Mouse (Mus musculus): ENCODE data around the gene Esr2.
"Not testable (repeated sequence)": the region's sequence is repeated elsewhere in the genome, so short reads cannot be mapped to it uniquely, and the experiment has no call there.

Gene Esr2

DNA sequence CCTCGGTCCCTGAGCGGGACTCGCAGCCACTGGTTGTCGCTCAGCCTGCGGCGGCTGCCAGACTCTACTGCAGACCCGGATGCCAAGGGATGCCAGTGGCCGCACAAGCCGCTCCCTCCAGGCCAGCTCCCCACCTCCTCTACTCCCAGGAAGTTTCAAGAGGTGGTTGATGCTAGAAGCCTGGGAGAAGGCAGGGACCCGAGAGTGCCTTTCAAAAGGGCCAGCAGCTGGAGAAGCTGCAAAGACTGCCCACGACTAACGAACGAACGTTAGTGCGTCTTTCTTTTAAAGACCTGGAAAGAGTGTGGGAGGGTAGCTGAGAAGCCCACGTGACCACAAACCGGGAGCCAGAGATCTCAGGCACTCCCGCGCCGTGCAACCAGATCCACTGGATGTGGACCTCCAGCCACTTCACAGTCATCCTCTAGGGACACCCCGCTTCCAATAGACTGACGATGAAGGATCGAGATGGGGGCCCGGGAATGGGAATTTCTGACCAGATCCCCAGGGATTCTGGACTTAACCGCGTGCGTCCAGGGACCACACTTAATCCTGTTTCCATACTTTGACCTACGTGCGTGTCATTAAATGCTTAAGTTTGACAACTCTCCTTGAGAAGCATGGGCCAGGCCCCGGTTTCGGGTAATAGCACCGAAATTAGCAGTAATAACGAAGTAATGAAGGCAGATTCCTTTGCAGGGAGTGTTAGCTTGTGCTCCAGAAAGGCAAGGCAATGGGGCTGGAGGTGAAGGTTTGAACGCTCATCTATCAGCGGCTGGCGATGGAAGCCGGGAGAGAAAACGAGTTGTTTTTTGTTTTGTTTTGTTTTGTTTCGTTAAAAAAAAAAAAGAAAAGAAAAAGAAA lies at the start of gene Esr2:
Gene Esr2 (minus strand): TSS at position 260 of the 864 bp plus-strand sequence.
- no peak for DNase-seq (ENCODE audit: low read depth)

DNA sequence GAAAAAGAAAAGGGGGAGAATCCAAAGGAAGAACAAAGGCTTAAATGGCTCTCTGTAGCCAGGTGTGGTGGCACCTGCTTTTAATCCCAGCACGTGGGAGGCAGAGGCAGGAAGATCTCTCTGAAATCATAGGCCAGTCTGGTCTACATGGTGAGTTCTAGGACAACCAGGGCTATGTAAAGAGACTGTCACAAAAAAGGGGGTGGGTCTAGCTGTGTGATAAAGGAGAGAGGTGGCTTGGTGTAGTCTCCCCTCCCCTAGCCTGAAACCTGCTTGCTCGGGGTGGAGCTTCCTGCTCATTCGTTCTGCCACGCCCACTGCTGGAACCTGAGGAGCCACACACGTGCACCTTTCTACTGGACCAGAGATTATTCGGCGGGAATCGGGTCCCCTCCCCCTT lies 45.0 kb upstream of the Esr2 start:
- DNase-seq (ENCODE audit: low read depth), result not testable (repeated sequence)

GRCm38 (mm10) chr12:76216716-76217115 lies 39.7 kb upstream of the Esr2 start:
- DNase-seq (ENCODE audit: low read depth), result no peak

- DNase-seq (ENCODE audit: low read depth), result no peak
These were observed 38.1 kb upstream of the Esr2 start for GRCm38 (mm10) chr12:76215121-76215520.

DNA sequence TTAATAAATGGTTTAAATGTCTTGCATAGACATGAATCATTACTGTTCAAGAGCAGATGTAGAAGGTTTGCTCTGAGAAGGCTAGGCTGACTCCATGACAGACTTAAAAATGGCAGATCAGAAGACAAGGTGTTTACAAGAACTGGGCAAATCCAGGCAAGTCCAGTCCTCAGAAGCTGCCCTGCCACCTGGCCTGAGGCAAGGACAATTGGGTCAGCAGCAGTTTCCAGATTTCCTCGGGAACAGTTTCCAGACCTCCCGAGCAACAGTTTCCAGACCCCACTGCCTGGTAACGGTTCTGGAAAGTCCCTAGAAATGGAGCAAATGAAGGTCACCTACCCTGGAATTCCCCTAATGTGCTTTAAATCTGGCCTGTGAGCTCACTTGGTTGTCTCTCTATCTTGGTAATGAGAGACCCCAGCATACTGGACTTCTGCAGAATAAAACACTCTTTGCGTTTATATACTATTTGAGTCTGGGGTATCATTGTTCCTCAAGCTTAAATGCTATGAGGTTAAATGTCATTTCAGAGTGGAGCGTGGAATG lies 32.4 kb upstream of the Esr2 start:
- DNase-seq (ENCODE audit: low read depth), result no peak

DNA sequence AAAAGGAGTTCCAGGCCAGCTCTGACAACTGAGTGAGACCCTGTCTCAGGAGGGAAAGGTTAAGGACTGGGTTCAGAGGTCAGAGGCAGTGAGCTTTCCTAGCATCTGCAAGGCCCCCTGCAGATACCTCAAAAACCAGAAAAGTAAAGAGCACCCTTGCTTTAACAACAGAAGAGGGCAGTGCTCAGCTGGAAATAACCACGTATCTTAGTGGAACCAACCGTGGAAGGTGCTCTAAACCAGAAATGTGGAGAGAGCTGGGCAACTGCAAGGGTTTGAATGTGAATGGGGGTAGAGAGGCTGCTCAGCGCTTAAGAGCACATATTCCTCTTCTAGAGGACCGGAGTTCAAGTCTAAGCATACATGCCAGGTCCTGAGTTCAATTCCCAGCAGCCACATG lies 23.3 kb upstream of the Esr2 start:
- no peak for DNase-seq (ENCODE audit: low read depth)

- DNase-seq (ENCODE audit: low read depth), result no peak
These were observed 20.0 kb upstream of the Esr2 start for GRCm38 (mm10) chr12:76197071-76197470.

DNA sequence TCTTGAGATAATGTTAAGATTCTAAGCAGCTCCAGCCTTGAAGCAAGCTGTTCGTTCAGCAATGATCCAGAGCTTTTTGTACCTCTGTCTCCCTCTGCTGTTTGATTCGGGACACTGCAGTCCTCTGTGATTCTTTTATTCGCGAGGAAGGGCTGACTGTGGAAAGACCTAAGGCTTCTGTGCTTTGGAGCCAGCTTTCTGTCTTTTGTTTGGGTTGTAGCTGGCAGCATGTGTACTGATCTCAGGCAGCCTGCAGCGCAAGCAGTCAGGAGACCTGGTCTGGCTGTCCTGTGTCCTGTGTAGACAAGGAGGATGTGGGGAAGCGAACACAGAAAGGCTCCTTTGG lies 19.6 kb upstream of the Esr2 start:
- DNase-seq (ENCODE audit: low read depth), result peak; percentile 74

DNA sequence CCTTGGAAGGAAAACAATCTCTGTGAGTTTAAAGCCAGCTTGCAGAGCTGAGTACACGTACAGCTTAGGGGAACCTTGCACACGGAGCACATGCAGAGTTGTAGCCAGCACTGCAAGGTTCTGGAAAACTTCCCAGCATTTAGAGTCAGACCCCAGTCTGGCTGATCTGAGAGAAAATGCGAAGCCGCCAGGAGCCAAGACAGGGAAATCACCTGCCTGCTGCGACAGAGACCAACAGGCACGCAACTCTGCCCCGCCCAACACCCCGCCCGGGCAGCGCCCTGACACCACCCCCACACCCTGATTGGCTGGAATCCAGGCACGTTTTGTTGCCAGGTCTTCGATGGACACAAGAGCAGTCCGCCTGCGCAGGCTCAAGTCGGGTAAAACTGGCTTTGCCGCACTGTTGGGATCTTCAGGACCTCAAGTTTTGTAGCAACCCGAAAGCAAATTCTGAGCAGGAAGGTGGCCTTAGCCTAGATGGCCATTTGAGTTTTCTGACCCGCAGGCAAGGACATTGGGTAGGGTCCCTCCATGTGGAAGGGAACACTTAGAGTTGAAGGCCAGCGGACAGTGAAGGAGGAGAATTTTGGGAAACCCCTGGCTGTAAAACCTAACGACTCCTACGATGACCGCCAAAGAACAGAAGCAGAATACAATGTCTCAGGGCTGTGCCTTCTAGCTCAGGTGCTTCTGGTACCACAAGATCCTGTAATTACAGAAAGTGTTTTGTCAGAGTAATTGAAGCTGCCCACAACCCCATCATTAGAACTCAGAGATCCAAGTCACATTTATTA lies 19.1 kb upstream of the Esr2 start:
- DNase-seq (ENCODE audit: low read depth), result peak; percentile 65

DNA sequence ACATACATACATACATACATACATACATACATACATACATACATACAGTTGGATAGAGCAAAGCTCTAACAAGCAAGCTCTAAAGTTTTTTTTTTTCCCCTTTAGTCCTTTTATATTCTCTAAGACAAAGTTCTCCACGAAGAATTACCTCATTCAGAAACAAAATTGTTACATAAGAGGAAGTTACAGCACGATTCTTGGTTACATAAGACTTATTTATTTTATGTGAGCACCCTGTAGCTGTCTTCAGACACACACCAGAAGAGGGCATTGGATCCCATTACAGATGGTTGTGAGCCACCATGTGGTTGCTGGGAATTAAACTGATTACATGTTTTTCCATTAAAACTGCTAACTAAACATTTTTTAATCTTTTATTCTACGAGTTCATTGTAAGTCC lies 17.5 kb upstream of the Esr2 start:
- DNase-seq (ENCODE audit: low read depth), result no peak

DNA sequence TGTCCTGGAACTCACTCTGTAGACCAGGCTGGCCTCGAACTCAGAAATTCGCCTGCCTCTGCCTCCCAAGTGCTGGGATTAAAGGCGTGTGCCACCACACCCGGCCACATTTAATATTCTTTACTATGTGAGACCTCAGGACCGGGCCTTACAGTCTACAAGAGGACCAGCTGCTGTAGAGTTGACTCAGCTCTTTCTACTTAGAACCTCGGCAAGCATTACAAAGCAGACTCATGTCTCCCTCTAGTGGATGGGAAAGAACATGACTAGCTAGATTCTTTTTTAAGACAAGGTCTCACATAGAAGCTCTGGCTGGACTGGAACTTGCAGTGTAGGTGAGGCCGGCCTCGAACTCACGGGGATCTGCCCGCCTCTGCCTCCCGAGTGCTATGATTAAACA lies 13.9 kb upstream of the Esr2 start:
- peak; percentile 52 for DNase-seq (ENCODE audit: low read depth)

DNA sequence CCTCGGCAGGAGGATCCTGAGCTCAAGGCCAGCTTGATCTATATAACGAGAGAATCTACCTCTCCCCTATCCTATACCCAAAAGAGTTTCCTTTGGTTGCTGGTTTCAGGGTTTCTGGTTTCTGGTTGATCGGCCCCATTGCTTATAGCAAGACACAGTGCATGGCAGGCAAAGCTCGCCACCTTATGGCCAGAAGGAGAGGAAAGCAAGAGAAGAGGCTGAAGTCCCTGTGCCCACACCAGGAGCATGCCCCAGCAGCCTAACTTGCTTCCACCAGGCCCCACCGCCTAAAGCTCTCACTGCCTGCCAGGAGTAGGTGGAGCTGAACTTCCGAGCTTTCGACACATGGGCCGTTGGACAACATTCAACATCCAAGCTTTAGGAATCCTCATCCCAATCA lies 10.8 kb upstream of the Esr2 start:
- DNase-seq (ENCODE audit: low read depth), result no peak

DNA sequence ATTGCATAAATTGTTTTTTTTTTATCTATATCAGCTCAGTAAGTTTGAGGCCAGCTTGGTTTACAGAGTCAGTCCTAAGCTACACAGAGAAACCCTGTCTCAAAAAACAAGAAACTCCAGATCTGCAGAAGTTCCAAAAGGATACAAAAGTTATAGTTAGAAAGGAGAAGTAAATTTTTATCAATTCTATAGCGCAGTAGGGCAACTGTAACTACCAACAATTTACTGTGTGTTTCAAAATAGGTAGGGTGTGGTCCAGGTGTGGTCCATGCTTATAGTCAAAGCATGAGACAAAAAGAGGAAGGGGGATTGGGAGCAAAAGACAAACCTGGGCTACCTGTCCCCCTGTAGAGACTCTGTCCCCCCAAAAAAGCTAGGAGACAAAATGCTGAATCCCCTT lies 9.4 kb upstream of the Esr2 start:
- DNase-seq (ENCODE audit: low read depth), result no peak

DNA sequence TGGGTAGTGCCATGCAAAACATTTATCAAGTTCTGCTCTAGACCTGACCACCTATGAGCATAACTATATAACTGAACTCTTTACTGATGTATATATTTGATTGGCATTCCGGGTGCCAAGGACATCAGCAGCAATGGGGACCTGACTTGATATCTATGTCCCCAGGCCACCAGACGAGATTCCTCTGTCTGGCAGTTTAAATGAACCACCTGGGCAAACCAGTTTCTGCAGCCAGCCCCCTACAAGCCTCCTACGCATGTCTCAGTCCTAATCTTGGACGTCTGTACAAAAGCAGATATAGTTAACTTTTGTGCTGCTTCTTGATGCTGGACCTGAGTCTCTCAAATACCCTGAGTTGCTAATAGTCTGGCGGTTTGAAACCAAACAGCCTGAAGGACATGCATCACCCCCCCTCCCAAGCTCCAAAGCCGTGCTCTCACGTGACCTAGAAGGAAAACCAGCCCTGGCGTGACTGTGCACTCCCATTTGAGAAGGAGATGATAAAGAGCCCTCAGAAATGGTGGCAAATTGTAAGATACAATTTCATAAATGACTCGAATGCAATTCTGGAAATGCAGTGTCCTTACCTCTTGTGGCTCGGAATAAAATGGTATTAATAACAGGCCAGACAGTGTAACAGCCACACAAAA lies 8.2 kb upstream of the Esr2 start:
- DNase-seq (ENCODE audit: low read depth), result no peak

DNA sequence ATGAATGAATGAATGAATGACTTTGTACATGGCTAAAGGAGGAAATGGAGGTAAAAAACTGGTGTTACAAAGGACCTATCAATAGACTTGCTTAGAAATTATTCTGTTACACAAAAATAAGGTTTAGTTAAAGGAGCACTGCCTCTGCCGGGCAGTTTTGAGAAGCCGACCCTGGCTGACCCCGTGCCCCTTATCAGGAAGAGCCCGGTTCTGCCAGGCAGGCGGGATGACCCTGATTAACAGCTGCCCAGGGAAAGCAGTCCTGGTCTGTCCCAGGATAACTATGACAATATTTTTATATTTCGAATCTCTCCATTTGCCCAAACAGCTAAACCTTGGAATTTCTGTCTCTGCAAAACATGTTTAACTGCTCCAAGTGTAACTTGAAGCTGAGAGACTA lies 7.2 kb upstream of the Esr2 start:
- no peak for DNase-seq (ENCODE audit: low read depth)

- DNase-seq (ENCODE audit: low read depth), result no peak
These were observed 5.8 kb upstream of the Esr2 start for GRCm38 (mm10) chr12:76182831-76183230.

GRCm38 (mm10) chr12:76181471-76181870 lies 4.4 kb upstream of the Esr2 start:
- DNase-seq (ENCODE audit: low read depth), result no peak

DNA sequence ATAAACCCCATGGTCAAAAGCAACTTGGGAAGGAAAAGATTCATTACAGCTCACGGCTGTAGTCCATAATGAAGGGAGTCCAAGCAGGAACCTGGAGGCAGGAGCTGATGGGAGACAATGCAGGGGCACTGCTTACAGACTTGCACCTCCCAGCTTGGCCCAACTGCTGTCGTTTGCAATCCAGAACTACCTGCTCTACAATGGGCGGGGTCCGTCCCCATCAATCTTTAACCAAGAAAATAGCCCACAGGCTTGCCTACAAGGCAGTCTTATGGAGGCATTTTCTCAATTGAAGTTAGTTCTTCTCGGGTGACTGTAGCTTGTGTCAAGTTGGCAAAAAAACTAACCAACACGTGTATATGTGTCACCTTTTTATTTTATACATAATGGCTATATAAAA lies 3.4 kb upstream of the Esr2 start:
- no peak for DNase-seq (ENCODE audit: low read depth)

- DNase-seq (ENCODE audit: low read depth), result no peak
These were observed 2.5 kb upstream of the Esr2 start for GRCm38 (mm10) chr12:76179527-76179926.

- no peak for DNase-seq (ENCODE audit: low read depth)
These were observed 2.0 kb upstream of the Esr2 start for GRCm38 (mm10) chr12:76179051-76179450.

DNA sequence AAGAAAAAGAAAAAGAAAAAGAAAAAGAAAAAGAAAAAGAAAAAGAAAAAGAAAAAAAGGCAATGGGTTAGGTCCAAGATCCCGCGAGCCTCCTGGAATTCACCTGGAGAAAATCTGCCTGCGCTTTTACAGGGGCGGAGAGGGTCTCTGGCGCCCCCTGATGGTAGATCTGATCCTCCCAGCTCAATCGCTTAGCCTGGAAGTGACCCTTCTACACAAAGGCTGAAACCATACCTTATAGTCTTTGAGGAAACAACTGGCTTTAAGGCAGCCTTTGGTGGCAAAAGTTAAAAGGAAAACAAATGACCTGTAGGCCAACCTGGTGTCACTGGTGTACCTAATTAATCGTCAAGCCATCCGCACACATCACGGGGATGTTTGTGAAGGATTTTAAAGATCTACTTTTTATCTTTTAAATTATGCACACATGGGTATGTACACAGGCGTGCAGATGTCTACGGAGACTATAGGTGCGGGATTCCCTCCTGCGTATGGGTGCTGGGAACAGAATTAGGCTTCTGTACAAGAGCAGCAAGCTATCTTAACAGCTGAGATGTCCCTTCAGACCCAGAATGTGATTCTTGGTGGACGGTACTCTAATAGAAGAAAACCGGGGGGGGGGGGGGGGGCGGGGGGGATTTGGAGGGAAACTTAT lies 932 bp upstream of the Esr2 start:
- DNase-seq (ENCODE audit: low read depth), result peak; percentile 61

GRCm38 (mm10) chr12:76165641-76166040 lies 11.4 kb downstream of the Esr2 start:
- no peak for DNase-seq (ENCODE audit: low read depth)

Measured in c-Kit-positive CD71-negative TER-119-negative erythroid progenitor cells, embryonic 14.5 days (primary cell).